Mouse (Mus musculus): ENCODE results near the gene Hist1h1d. TPM values are rescaled to one million over a fixed set of nuclear protein-coding genes. Genes with fewer than 3 reads are reported as not detected.
"Not testable (repeated sequence)": the region's sequence is repeated elsewhere in the genome, so short reads cannot be mapped to it uniquely, and the experiment has no call there.

The Hist1h1d gene
- total and polyA plus RNA-seq, 2 experiments from 2014 or later = 0.04 to 23.4 TPM

DNA sequence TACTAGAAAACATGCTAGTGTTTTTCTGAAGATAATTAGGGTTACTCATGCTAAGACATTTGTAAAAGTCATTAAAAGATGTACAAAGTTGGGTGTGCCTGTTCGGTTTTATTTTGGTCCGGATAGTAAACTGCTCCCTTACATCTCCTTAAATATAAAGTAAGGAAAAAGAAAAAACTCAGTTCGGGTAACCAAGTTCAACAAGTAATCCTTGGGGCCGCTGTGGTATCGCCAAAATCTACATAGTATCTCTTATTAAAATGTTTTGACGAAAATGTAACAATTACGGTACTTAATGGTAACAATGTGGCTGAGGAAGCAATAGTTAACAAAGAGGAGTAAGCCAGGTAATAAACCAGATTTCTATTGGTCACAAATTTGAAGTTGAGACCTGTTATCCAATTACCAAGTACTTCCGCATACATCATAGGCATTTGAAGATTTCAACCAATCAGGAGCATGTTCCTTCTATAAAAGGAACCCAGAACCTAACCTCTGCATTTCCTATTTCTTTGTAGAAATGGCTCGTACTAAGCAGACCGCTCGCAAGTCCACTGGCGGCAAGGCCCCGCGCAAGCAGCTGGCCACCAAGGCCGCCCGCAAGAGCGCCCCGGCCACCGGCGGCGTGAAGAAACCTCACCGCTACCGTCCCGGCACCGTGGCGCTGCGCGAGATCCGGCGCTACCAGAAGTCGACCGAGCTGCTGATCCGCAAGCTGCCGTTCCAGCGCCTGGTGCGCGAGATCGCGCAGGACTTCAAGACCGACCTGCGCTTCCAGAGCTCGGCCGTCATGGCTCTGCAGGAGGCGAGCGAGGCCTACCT is 8.9 kb upstream of the Hist1h1d start, which contains the start of gene Hist1h3f:
Hist1h3f (plus strand) TSS at position 88 of the 822 bp plus-strand sequence.
- no peaks in the 10 kb centered on the region for H3K27me3 ChIP-seq (ENCODE audit: insufficient read depth, low read length)
- peak within 1 kb of the TSS; percentile 48; the same call in 1 of the 2 replicates for H3K9ac ChIP-seq (replicated peaks; ENCODE audit: low read length, poor library complexity, severe bottlenecking)
- H3K4me3 ChIP-seq (ENCODE audit: low read depth, low read length) = peak within 1 kb of the TSS; percentile 45
- no peaks in the 10 kb centered on the region for H3K9me3 ChIP-seq (ENCODE audit: low read length)
- peak within 1 kb of the TSS; percentile 75 for H3K27ac ChIP-seq (ENCODE audit: low read depth, low read length)
- H3K4me1 ChIP-seq (ENCODE audit: insufficient read depth, low read length) = no peaks in the 10 kb centered on the region
- under 1% methylated on average over 24 of the region's 45 CpGs for WGBS
- no peaks in the 10 kb centered on the region for H3K36me3 ChIP-seq (ENCODE audit: insufficient read depth, low read length)
- ATAC-seq (ENCODE audit: low FRiP score) = peak; percentile 96
- DNase-seq (ENCODE audit: low spot score) = peak; percentile 98
- H3K4me2 ChIP-seq (ENCODE audit: low read depth, low read length, poor library complexity, severe bottlenecking) = peak within 1 kb of the TSS; percentile 65
- no peak for TF ChIP-seq CTCF (IDR thresholded peaks at IDR 0.05)

DNA sequence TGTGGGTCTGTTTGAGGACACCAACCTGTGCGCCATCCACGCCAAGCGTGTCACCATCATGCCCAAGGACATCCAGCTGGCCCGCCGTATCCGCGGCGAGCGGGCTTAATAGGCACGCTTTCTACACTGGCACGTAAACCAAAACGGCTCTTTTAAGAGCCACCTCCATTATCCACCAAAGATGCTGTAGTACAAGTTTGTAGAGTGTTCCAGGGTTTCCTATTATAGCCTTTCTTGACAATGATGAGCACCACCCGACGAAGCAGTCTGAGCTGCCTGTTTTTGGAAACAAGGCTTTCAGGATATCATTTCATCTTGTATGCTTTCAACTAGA is 8.3 kb upstream of the Hist1h1d start:
- H3K4me1 ChIP-seq (ENCODE audit: insufficient read depth, low read length); H3K27me3 ChIP-seq (ENCODE audit: insufficient read depth, low read length); H3K36me3 ChIP-seq (ENCODE audit: insufficient read depth, low read length); ATAC-seq (ENCODE audit: low FRiP score); DNase-seq (ENCODE audit: low spot score); H3K9ac ChIP-seq (replicated peaks; ENCODE audit: low read length, poor library complexity, severe bottlenecking); H3K9me3 ChIP-seq (ENCODE audit: low read length); H3K27ac ChIP-seq (ENCODE audit: low read depth, low read length): not testable (repeated sequence)
- H3K4me2 ChIP-seq (ENCODE audit: low read depth, low read length, poor library complexity, severe bottlenecking) = peak overlapping the region; percentile 36; the same call in 1 of the 2 replicates
- 0% methylated on average over 8 of the region's 14 CpGs for WGBS
- H3K4me3 ChIP-seq (ENCODE audit: low read depth, low read length) = peak overlapping the region; percentile 45

DNA sequence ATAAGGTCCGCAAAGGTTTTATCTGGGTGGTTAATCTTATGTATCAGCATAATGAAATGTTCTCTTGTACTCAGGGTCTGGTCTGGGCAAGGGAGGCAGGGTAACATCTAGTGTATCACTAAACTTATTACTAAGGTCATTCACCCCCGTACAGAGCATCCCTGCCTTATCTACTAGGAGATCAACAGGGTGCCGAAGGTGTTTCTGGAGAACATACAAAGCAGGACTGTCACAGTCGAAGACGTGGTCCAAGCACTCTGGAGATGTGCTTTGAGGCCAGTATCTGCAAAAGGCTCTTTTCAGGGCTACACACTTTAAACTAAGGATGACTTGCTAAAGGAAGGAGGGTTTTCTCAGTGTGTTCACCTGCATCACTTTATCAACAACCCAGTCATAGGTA is 6.4 kb upstream of the Hist1h1d start:
- H3K27ac ChIP-seq (ENCODE audit: low read depth, low read length) = no peak overlapping the region
- no peak overlapping the region for H3K9ac ChIP-seq (replicated peaks; ENCODE audit: low read length, poor library complexity, severe bottlenecking)
- no peak overlapping the region for H3K4me3 ChIP-seq (ENCODE audit: low read depth, low read length)
- H3K36me3 ChIP-seq (ENCODE audit: insufficient read depth, low read length) = no peaks in the 10 kb centered on the region
- H3K4me1 ChIP-seq (ENCODE audit: insufficient read depth, low read length) = 0 out of 2 replicates have a peak, but pooled peaks cover 4% of the 10 kb centered on the region
- no peaks in the 10 kb centered on the region for H3K27me3 ChIP-seq (ENCODE audit: insufficient read depth, low read length)
- DNase-seq (ENCODE audit: low spot score) (no peak), ATAC-seq (ENCODE audit: low FRiP score) (no peak)
- H3K9me3 ChIP-seq (ENCODE audit: low read length) = no peaks in the 10 kb centered on the region
- WGBS = 76% methylated on average over 5 of the region's 5 CpGs
- H3K4me2 ChIP-seq (ENCODE audit: low read depth, low read length, poor library complexity, severe bottlenecking) = no peak overlapping the region
- TF ChIP-seq CTCF (IDR thresholded peaks at IDR 0.05) = no peak

DNA sequence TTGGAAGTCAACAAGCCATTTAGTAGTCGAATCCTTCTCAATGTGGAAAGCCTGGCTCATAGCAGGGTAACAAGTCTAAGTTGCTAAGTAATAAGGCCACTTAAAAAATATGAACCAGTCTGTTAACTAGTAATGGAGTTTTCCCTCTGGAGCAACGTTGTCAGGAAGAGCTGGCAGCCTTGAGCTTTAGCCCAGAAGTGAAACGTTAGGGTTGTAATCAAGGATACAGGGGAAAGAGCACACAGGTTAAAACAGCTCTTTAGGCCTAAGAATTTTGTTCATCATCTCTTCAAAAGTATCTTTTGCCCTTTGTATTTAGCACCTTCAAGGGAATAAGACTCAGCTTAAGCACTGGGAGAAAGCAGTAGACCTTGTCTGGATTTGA is 2.3 kb upstream of the Hist1h1d start:
- Histone ChIP-seq H3K4me2 (ENCODE audit: low read depth, low read length, poor library complexity, severe bottlenecking) (peak overlapping the region; percentile 59), H3K36me3 (ENCODE audit: insufficient read depth, low read length) (no peaks in the 10 kb centered on the region), H3K27me3 (ENCODE audit: insufficient read depth, low read length) (no peaks in the 10 kb centered on the region), H3K27ac (ENCODE audit: low read depth, low read length) (peak overlapping the region; percentile 77; the same call in 1 of the 2 replicates), H3K9me3 (ENCODE audit: low read length) (no peaks in the 10 kb centered on the region), H3K4me1 (ENCODE audit: insufficient read depth, low read length) (peaks cover 7% of the 10 kb centered on the region; the same call in 1 of the 2 replicates), H3K4me3 (ENCODE audit: low read depth, low read length) (peak overlapping the region; percentile 42), H3K9ac (replicated peaks; ENCODE audit: low read length, poor library complexity, severe bottlenecking) (peak overlapping the region; percentile 39)
- 7% methylated on average over 3 of the region's 3 CpGs for WGBS
- ATAC-seq (ENCODE audit: low FRiP score) = no peak
- DNase-seq (ENCODE audit: low spot score) = no peak
- no peak for TF ChIP-seq CTCF (IDR thresholded peaks at IDR 0.05)

DNA sequence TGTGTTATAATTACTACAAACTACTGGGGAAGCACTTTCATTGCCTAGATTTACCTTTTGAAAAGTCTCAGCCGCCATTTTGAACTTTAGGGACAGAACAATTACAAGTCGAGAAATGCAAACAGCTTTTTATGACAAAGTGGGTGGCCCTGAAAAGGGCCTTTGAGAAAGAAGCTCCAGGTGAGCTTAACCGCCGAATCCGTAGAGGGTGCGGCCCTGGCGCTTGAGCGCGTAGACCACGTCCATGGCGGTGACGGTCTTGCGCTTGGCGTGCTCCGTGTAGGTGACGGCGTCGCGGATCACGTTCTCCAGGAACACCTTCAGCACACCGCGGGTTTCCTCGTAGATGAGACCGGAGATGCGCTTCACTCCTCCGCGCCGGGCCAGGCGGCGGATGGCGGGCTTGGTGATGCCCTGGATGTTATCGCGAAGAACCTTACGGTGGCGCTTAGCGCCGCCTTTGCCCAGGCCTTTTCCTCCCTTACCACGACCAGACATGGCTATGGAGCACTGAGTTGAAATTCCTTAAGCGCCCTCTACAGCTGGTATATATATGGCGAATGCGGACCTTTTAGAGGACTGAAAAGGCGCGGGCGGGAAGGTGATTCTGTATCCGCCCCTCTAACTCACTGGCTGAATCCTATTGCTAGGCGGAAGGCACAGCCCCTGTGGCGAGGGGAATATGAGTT is 1.8 kb upstream of the Hist1h1d start, which contains the start of gene Hist1h4f:
Hist1h4f (minus strand) TSS at position 503 of the 689 bp plus-strand sequence.
- H3K9ac ChIP-seq (replicated peaks; ENCODE audit: low read length, poor library complexity, severe bottlenecking) = peak within 1 kb of the TSS; percentile 39
- H3K36me3 ChIP-seq (ENCODE audit: insufficient read depth, low read length); H3K4me1 ChIP-seq (ENCODE audit: insufficient read depth, low read length); H3K9me3 ChIP-seq (ENCODE audit: low read length); H3K27me3 ChIP-seq (ENCODE audit: insufficient read depth, low read length): not testable (repeated sequence)
- ATAC-seq (ENCODE audit: low FRiP score) = peak; percentile 92
- DNase-seq (ENCODE audit: low spot score) = peak; percentile 97
- peak; percentile 74 for TF ChIP-seq CTCF (IDR thresholded peaks at IDR 0.05)
- peak within 1 kb of the TSS; percentile 42 for H3K4me3 ChIP-seq (ENCODE audit: low read depth, low read length)
- peak within 1 kb of the TSS; percentile 59 for H3K4me2 ChIP-seq (ENCODE audit: low read depth, low read length, poor library complexity, severe bottlenecking)
- H3K27ac ChIP-seq (ENCODE audit: low read depth, low read length) = peak within 1 kb of the TSS; percentile 77; the same call in 1 of the 2 replicates
- under 1% methylated on average over 42 of the region's 47 CpGs for WGBS

Data from midbrain, postnatal 0 days (tissue).